Mouse (Mus musculus) small intestine, adult 2 months (tissue): ENCODE data around the gene Rere.

Experiments
- CTCF ChIP-seq: fragments of 200-500 bp; IDR thresholded peaks from 2 replicates; pipeline ENCODE4 v1.5.1; 2012; ENCODE audit warnings: low read depth, mild to moderate bottlenecking, control low read depth, inconsistent platforms, low read length, moderate library complexity, mixed read lengths; ENCODE audit not compliant: insufficient replicate concordance, insufficient read length; ENCODE audit errors: extremely low read depth
- POLR2A ChIP-seq: fragments of 200-500 bp; IDR thresholded peaks from 2 replicates; pipeline ENCODE4 v1.6.1; 2012; ENCODE audit warnings: low read depth, mild to moderate bottlenecking, control low read depth, inconsistent platforms, low read length, moderate library complexity

GRCm38 (mm10) chr4:150459022-150459794, 177.8 kb downstream of the Rere start:
- TF ChIP-seq POLR2A = no peak
- no peak for TF ChIP-seq CTCF
